Mouse (Mus musculus): ENCODE data around the gene Pgpep1l.

The Pgpep1l gene

DNA sequence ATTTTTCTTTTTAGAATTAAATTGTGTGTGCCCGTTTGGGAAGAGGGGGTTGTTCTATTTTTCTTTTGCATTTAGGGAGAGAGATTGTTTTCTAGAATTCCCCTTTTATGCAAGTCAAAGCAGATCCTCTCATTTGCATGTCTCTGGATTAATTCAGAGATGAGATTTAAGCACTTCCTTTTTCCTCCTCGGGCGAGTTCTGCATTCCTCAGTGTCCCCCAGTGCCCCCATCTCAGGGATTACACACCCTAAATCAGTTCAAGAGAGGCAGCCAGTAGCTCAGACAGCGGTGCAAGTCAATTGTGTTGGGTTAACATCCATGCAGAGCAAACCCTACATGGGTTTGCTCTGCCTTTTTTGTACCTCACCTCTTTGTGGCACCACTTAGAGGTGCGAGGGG lies 50.2 kb downstream of the Pgpep1l start:
- no peak for DNase-seq (ENCODE audit: low spot score)

DNA sequence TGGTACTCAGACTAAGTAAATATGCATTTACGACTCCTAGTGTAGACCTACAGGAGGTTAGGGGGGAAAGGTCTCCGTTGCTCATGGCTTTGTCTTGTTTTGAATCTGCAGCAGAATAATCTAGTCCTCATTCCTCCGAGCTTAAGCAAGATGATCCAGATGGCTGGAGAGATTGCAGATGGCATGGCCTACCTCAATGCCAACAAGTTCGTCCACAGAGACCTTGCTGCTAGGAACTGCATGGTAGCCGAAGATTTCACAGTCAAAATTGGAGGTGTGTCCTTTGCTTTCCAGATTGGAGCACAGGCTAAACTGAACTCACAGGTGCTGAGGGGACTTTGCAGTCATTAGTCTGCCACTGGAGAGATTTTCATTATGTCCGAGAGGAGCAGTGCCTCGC lies 52.1 kb downstream of the Pgpep1l start:
- DNase-seq (ENCODE audit: low spot score) = no peak

DNA sequence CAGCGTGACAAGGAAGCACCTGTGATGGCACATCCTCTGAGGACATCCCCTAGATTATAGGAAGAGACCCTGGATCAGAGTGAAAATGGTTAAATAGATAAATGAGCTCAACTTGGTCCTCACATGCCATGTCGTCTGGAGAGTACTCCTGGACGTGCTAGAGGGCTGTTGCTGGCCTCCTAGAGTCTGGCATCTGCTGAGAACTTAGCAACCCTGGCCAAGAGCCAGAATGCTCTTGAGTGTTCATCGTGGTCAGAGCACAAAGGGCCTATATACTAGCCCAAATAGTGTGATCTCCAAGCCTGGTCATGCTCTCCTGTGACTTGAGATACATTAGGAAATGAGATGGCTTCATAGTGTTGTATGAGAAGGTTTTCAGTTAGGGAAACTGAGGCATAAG lies 53.6 kb downstream of the Pgpep1l start:
- no peak for DNase-seq (ENCODE audit: low spot score)

DNA sequence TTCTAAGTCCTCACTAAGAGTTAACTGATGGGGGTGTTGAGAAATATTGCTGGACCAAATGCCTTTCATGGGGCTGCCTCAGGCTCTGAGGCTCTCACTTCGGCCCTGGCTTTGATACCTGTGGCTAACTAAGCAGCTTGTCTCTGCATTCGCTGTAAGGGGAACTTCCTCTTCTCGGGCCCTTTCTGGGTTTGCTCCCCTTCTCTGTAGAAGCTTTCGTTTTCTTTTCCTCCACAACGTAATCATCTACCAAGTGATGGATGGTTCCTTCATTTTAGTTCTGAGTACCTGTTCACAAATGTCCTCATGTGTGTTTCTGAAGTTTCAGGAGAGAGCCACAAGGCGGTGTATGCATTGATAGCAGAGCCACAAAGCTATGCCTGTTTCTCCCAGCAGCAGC lies 55.0 kb downstream of the Pgpep1l start:
- DNase-seq (ENCODE audit: low spot score) = no peak

DNA sequence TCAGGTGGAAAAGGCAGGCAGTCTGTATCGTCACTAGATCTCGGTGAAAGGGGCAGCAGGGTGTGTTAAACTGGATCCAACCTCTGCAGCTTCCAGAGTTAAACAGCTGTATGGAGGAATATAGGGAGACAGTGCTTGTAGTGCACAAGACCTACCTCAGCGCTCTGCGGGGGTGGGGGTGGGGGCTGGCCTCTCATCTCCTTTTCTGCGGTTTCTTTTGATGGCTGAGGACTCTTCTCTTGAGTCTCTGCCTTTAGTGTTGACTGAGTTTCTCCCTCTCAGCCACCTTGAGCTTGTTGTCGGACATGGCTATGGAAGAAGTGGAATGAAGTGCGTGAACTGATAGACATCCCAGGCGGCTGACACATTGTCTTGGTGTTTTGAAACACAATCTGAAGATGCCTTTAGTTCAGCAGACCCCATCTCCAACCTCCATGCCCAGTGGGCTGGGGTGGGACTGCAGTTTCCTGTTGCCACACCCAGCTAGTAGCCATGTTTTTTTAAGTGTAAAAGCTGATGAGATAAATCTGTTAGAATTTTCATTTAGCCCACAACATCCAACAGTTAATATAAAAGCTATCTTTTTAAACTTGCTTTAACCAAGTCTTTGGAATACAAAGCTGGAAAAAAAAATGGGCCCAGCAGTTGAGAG lies 58.1 kb downstream of the Pgpep1l start:
- DNase-seq (ENCODE audit: low spot score) = no peak

DNA sequence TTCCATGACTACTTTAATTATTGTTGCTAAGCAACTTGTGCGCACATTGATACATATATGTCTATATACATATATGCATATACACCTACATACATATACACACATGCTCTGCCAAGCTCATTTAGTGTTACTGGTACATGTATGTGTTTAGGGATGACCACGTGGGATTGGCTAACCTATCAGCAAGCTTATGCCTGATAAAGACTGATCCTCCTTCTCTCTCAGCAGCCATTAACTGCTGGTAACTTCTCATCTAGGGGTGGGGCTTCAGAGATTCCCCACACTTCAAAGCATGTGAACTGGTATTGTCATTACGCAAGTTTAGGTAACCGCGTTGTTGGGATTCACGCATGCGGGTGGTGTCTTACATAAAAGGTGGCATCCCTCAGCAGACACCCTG lies 64.4 kb downstream of the Pgpep1l start:
- no peak for DNase-seq (ENCODE audit: low spot score)

DNA sequence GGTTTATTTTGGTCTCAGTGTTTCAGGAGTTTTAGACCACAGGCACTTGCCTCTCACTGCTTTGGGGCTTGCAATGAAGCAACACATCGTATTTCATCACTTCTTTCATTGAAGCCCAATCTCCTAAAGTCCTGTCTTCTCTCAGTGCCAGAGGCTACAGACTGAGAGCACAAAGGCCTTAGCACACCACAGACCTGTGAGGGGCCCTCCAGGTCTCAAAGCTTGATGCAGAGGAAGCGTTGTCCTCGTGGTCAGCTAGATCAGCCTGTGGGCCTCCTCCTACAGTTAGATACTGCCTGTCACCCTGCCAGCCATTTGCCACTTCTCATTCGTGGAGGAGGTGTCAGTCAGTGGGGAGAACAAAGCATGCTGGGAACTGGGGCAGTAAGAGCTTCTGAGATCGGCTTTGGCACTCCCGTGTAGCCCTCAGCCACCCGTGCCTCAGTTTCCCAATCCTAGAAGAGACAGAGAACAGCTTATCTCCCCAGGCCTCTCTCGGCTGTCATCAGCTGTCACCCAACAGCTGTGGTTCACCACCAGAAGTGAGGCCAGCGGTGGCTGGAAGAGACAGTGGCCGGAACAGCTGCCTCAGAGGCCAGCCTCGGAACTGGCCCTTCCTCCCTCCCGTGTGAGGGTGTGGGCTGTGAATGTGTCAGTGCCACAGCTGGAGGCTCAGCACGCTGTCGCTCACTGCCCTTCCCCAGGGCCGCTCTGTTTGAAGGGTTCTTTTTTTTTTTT lies 69.9 kb downstream of the Pgpep1l start:
- no peak for DNase-seq (ENCODE audit: low spot score)

DNA sequence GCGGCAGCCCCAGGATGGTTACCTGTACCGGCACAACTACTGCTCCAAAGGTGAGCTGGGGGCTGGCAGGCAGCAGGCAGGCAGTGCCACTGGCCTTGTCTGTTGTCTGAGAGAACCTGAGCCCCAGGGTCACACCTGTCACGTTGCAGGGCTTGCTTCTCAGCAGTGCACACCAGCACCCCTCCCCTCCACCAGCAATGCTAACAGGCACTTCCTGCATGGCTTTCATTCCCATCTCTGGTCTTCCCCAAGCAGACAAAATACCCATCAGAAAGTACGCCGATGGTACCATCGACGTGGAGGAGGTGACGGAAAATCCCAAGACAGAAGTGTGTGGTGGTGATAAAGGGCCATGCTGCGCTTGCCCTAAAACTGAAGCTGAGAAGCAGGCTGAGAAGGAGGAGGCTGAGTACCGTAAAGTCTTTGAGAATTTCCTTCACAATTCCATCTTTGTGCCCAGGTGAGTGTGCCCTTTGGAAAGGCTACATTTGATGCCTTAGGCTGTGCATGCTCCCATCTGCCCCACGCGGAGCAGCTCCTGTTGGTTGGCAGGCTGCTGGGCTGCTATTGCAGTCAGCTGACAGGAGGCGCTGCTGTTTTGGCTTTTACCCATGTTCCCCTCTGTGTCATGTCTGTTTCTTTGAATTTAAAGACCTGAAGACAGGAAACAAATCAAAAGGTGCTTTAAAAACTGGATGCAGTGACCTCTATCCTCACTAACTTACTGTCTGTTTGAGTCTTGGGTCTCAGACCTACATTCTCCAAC lies 74.2 kb downstream of the Pgpep1l start:
- no peak for DNase-seq (ENCODE audit: low spot score)

DNA sequence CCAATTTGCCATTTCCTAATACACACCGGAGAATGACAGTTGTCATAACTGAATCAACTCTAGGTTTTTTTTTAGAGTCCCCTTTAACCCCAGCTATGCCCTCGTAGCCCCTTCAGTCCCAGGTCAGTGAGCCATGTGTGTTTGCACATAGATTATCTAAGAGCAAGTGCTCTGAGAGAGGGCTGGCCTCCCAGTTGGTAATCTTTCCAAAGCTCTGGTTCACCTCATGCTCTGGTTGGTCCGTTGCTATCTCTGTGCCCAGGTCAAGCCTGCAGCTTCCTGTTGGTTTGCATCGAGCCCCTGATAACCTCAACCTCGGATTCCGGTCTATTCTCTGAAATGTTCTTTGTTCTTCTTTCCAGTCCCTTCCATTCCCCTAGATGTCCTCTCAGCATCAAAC lies 74.8 kb downstream of the Pgpep1l start:
- DNase-seq (ENCODE audit: low spot score) = no peak
